Mouse (Mus musculus) lung, adult 2 months (tissue): Measurements from ENCODE around the gene 1700069L16Rik.

ENCODE experiments used
- CTCF ChIP-seq: fragments of 200-500 bp; IDR thresholded peaks from 2 replicates; pipeline ENCODE4 v1.5.1; 2011; ENCODE audit warnings: mild to moderate bottlenecking, low read length, control low read depth; ENCODE audit not compliant: insufficient read depth
- POLR2A ChIP-seq: fragments of 200-500 bp; IDR thresholded peaks from 2 replicates; pipeline ENCODE4 v1.6.1; 2011; ENCODE audit warnings: low read depth, mild to moderate bottlenecking, control low read depth, low read length, borderline replicate concordance; ENCODE audit errors: extremely low read depth

DNA sequence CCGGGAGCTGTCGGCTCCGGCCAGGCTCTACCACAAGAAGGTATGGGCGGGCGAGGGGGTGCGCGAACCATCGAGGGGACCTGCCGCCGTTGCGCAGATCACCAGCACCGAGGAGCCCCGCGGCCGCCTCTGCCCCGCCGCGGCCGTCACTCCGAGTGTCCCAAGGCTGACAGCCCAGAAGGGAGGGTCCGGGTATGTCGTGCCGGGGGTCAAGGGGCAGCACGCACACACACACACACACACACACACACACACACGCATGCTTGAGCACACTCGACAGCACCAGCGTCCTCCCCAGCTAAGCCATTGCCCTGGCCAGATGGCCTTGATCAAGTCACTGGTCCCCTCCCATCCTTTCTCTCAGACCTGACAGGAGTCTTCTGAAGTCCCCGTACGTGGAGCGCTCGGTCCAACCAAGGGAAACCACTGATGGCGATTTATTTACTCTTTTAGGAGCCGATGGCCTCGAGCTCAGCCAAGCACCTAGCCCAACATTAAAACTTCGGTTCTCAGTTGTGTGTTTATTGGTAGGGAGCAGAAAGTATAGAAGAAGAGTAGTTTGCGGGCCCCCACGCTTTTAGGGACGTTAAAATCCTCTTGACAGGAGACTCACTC lies 48.4 kb upstream of the 1700069L16Rik start:
- TF ChIP-seq POLR2A, result no peak
- TF ChIP-seq CTCF, result no peak
